In the genomic region with DNA sequence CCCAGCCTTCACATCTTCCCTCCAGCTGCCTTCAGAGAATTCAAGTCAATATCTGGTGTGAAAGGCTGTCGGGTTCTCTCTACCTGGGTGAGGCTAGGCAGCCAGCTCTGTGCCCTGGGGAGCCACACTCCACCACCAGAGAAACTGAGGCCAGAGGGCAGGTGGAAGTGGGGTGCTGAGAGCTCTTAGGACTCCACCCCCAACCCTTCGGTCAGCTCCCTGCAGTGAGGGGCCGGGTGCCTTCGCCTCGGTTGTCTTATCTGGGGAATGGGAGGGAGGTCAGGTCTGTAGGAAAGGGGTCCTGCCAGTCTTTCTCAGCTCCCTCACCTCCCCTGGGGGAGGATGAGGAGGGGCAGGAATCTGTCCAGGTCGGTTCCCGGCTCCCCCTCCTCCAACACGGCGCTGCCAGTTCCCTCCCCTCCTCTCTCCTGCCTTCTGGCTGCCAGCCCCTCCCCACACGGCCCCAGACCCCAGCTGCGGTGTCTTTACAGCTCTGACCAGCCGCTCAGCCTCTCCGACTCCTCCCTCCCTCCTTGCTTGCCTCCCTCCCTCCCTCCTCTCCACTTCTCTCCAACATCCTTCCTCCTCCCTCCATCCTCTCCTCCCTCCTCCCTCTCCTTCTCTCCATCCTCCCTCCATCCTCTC, we compare ENCODE assay signal across 7 mouse cellular contexts.
DNase-seq lines count a peak whose midpoint lies in the region; ATAC-seq and TF ChIP-seq lines count a peak whose summit lies in the region.

No protein-coding gene starts in this region.

- H3K9me3 ChIP-seq in heart, embryonic 12.5 days (replicated peaks), result no peaks in the 10 kb centered on the region
- no peaks in the 10 kb centered on the region for H3K9me3 ChIP-seq in stomach, embryonic 16.5 days (replicated peaks; ENCODE audit: control insufficient read depth, low read length)

- H3K4me3 ChIP-seq in cortical plate, adult 2 months (ENCODE audit: insufficient read depth, low read length), result peak overlapping the region; percentile 7; the same call in 1 of the 2 replicates
- peak overlapping the region; percentile 51; the same call in 1 of the 2 replicates for H3K4me3 ChIP-seq in heart, embryonic 12.5 days
- H3K4me3 ChIP-seq in stomach, embryonic 16.5 days (replicated peaks; ENCODE audit: low read length), result peak overlapping the region; percentile 6; the same call in 1 of the 2 replicates

- H3K9ac ChIP-seq in heart, embryonic 12.5 days, result peak overlapping the region; percentile 81
- H3K9ac ChIP-seq in stomach, embryonic 16.5 days (ENCODE audit: low read length), result peak overlapping the region; percentile 46

- H3K27me3 ChIP-seq in heart, embryonic 12.5 days (replicated peaks), result no peaks in the 10 kb centered on the region
- no peaks in the 10 kb centered on the region for H3K27me3 ChIP-seq in stomach, embryonic 16.5 days (ENCODE audit: control insufficient read depth, insufficient read depth, low read length)

- no peaks in the 10 kb centered on the region for H3K36me3 ChIP-seq in heart, embryonic 12.5 days
- no peaks in the 10 kb centered on the region for H3K36me3 ChIP-seq in stomach, embryonic 16.5 days (ENCODE audit: control insufficient read depth, insufficient read depth, low read length)

- peaks cover 7% of the 10 kb centered on the region for H3K4me1 ChIP-seq in cortical plate, adult 2 months (ENCODE audit: control insufficient read depth, insufficient read depth, low read length)
- H3K4me1 ChIP-seq in heart, embryonic 12.5 days (replicated peaks), result peaks cover 67% of the 10 kb centered on the region
- peaks cover 49% of the 10 kb centered on the region for H3K4me1 ChIP-seq in stomach, embryonic 16.5 days (ENCODE audit: control insufficient read depth, insufficient read depth, low read length)

- 3% methylated on average over 12 of the region's 13 CpGs for WGBS in heart, embryonic 12.5 days
- 4% methylated on average over 13 of the region's 13 CpGs for WGBS in stomach, embryonic 16.5 days

- peak overlapping the region; percentile 93 for H3K27ac ChIP-seq in cortical plate, adult 2 months (ENCODE audit: insufficient read depth, low read length)
- peak overlapping the region; percentile 98 for H3K27ac ChIP-seq in heart, embryonic 12.5 days (ENCODE audit: poor library complexity, severe bottlenecking)
- peak overlapping the region; percentile 99 for H3K27ac ChIP-seq in stomach, embryonic 16.5 days (ENCODE audit: low read length)

- TF ChIP-seq CTCF in cortical plate, adult 2 months (IDR thresholded peaks at IDR 0.05; ENCODE audit: extremely low read depth, insufficient read depth, low read length), result no peak

- peak; percentile 67 for ATAC-seq in heart, embryonic 12.5 days (ENCODE audit: insufficient number of reproducible peaks, low FRiP score)
- ATAC-seq in stomach, embryonic 16.5 days (ENCODE audit: insufficient read depth, low FRiP score), result peak; percentile 85

- DNase-seq in thymus, adult 18-20 months, result peak; percentile 41 to 65
- DNase-seq in thymus, postnatal 0 days (ENCODE audit: low spot score), result no peak
- DNase-seq in kidney, postnatal 14 days, result peak; percentile 67
- peak; percentile 87 for DNase-seq in mesoderm, embryonic 11.5 days (ENCODE audit: low read depth, low spot score)

- peak overlapping the region; percentile 79 for H3K4me2 ChIP-seq in heart, embryonic 12.5 days
- peak overlapping the region; percentile 84 for H3K4me2 ChIP-seq in stomach, embryonic 16.5 days (ENCODE audit: low read depth, low read length)

- peak; percentile 47; the same call in 1 of the 2 replicates for TF ChIP-seq POLR2A in cortical plate, adult 2 months (IDR thresholded peaks at IDR 0.05; ENCODE audit: extremely low read depth, insufficient read depth, low read length)
